Mouse (Mus musculus) erythroblast, embryonic 14.5 days (primary cell): Measurements from ENCODE around the gene Gpr158. TPM values are rescaled to one million over a fixed set of nuclear protein-coding genes. Genes with fewer than 3 reads are reported as not detected.

Experiments
- H3K27me3 ChIP-seq: 2 replicates; pipeline ENCODE4 v1.6.1; 2012; ENCODE audit warnings: inconsistent platforms; ENCODE audit not compliant: control insufficient read depth
- H3K36me3 ChIP-seq: 2 replicates; pipeline ENCODE4 v1.6.1; 2012; ENCODE audit warnings: mild to moderate bottlenecking, inconsistent platforms; ENCODE audit not compliant: control insufficient read depth
- H3K4me1 ChIP-seq: 2 replicates; pipeline ENCODE4 v1.6.1; 2012; ENCODE audit warnings: inconsistent platforms; ENCODE audit not compliant: control insufficient read depth
- H3K4me3 ChIP-seq: replicated peaks from 2 replicates; pipeline ENCODE3; 2012; ENCODE audit warnings: moderate library complexity, mild to moderate bottlenecking, inconsistent platforms
- H3K9me3 ChIP-seq: 2 replicates; pipeline ENCODE4 v1.6.1; 2012; ENCODE audit warnings: low read length, inconsistent platforms, mixed read lengths; ENCODE audit not compliant: control insufficient read depth
- GATA1 ChIP-seq: IDR thresholded peaks from 2 replicates; pipeline ENCODE4 v1.6.1; 2012; ENCODE audit warnings: low read length, inconsistent platforms, mixed read lengths
- TAL1 ChIP-seq: IDR thresholded peaks from 3 replicates; pipeline ENCODE4 v1.6.1; 2012; ENCODE audit warnings: low read length, inconsistent platforms, mixed read lengths
- polyA plus RNA-seq: library from polyadenylated mRNA; stranded (reverse); fragments of >175 nt; gene quantifications from 2 replicates; pipeline ENCODE4 v1.2.3, GENCODE M21; 2012

The Gpr158 gene
- polyA plus RNA-seq, 1 experiment: not detected

DNA sequence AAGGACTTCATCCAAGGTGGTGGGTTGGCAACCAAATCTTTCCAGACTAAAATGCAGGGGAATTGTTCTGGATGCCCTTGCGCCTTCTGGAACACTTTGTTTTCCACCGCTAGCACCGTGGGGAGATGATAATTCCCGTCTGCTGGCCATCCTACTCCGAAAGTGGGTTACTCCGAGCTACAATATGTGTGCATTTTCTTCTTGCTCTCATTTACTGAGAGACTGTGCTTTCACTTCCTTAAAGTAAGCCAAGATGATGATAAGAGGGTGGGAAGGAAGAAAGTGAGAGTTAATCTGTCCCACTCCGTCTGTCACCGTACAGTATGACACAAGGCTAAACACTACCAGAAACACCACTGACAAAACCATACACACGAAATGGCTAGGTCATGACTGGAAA is 325.8 kb downstream of the Gpr158 start:
- H3K9me3 ChIP-seq: peaks cover 26% of the 10 kb centered on the region
- H3K4me3 ChIP-seq: no peak overlapping the region
- TF ChIP-seq GATA1: no peak
- H3K27me3 ChIP-seq: no peaks in the 10 kb centered on the region
- H3K36me3 ChIP-seq: no peaks in the 10 kb centered on the region
- no peaks in the 10 kb centered on the region for H3K4me1 ChIP-seq

DNA sequence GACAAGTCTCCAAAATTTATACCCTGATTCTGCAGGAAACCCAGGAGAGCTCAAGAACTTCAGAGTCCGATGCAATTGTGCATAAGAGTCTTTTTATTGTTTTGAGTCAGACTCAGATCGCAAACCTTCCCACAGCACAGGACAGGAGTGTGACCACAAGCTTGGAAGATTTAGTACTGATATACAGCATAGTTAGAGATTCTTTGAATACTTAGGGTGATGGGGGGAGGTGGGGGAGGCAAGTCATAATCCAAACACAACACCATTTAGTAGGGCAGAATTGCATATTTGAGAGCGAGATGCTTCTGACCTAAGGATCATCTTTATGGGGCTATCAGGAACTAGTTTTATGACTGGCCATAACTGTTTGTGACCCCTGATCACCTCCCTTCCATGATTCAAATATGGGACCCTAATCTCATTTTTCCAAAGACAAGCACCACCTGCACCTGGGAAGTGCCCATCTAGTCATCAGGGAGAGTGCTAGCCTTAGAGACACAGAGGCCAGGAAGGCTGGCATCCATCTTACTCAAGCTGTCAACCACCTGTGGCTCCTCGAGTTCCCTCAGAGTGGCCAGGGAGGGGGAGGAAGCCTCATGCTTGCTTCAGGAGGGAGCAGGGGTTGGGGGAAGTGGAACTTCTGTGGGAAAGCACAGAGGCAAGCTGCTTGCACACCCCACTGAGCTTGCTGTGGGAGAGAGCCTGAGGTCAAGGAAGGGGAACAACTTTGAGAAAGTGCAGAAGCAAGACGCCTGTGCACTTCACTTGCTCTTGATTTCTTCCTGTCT is 326.7 kb downstream of the Gpr158 start:
- H3K4me3 ChIP-seq: no peak overlapping the region

DNA sequence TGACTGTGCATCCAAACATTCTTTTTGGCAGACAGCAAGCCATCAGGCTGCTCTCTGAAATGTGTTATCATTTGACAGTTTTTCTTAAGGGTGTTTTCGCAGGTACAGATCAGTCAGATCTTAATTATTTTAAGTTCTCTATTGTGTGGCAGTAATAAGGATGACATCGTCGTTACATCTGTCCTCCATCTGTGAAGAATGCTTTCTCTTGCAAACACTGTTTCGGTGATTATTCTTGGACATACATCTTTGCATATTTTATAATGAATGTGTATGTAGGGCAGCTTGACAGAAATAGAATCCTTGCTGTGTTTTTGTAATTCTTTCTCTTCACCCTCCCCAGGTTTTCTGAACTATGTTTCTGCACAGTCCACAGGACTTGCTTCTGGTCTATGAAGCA is 360.7 kb downstream of the Gpr158 start:
- Histone ChIP-seq H3K27me3 (no peaks in the 10 kb centered on the region), H3K36me3 (no peaks in the 10 kb centered on the region), H3K4me3 (no peak overlapping the region), H3K9me3 (no peaks in the 10 kb centered on the region), H3K4me1 (no peaks in the 10 kb centered on the region)
- TF ChIP-seq GATA1: no peak
- TF ChIP-seq TAL1: no peak

More for the DNA sequence above, 326.7 kb downstream of the Gpr158 start:
- Histone ChIP-seq H3K9me3 (peaks cover 26% of the 10 kb centered on the region), H3K27me3 (no peaks in the 10 kb centered on the region), H3K36me3 (no peaks in the 10 kb centered on the region), H3K4me1 (no peaks in the 10 kb centered on the region)
- TF ChIP-seq GATA1: no peak
- no peak for TF ChIP-seq TAL1

DNA sequence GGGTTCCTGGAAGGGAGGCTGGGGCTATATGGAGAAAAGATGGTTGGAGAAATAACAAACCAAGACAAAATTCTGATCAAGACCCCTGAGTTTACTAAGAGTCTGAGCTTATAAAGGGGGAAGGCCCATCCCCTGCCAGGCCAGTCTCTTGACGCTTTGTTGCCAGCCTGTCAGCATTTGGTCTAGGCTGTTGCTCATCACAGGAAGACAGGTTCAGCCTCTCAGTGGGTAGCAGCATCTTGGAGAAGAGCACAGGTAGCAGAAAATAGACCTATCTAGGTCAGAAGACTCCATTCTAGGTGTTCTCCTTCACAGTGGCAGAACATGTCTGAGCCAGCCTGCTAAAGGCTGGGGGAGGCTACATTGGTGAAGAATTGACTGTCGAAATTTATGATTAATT is 416.4 kb downstream of the Gpr158 start:
- H3K27me3 ChIP-seq: no peaks in the 10 kb centered on the region
- peaks cover 2% of the 10 kb centered on the region; the same call in 1 of the 2 replicates for H3K9me3 ChIP-seq
- H3K4me3 ChIP-seq: no peak overlapping the region
- no peak for TF ChIP-seq GATA1
- no peak for TF ChIP-seq TAL1
- no peaks in the 10 kb centered on the region for H3K4me1 ChIP-seq
- H3K36me3 ChIP-seq: no peaks in the 10 kb centered on the region

DNA sequence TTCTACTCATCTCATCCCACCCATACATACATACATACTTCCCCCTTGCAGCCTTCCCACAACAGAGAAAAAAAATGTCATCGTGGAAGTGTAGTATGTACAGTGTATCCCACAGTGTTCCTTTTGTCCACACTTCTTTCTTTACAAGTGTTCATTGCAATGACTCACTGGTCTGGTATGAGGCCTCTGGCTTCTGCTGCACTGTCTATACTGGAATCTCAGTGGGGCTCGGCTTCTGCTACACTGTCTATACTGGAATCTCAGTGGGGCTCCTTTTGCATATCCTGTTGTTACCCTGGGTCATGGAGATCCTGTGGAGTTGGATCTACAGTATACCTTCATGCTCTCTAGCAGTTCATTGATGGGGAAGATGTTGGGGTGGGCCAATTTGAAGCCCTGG is 425.8 kb downstream of the Gpr158 start:
- H3K4me3 ChIP-seq: no peak overlapping the region
- H3K4me1 ChIP-seq: no peaks in the 10 kb centered on the region
- no peaks in the 10 kb centered on the region for H3K27me3 ChIP-seq
- peaks cover 4% of the 10 kb centered on the region for H3K9me3 ChIP-seq
- H3K36me3 ChIP-seq: no peaks in the 10 kb centered on the region
- TF ChIP-seq TAL1: no peak
- TF ChIP-seq GATA1: no peak

DNA sequence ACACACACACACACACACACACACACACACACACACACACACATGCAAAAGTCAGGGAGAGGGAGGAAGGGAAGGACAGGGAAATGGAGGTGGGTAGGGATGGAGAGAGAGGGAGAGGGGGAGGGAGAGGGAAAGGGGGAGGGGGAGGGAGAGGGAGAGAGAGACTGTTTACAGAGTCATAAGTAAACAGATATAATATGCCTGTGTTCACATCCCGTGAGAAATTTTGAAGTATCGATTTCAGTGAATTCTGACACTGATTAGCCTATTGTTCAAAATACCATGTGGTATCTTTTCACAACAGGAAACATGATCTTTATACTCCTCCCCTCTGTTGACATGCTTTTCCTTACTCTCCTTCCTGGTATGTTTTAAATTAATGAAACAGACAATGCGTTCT is 432.3 kb downstream of the Gpr158 start:
- no peaks in the 10 kb centered on the region for H3K9me3 ChIP-seq
- TF ChIP-seq TAL1 (no peak), GATA1 (no peak)
- H3K4me3 ChIP-seq: no peak overlapping the region
- no peaks in the 10 kb centered on the region for H3K36me3 ChIP-seq
- no peaks in the 10 kb centered on the region for H3K4me1 ChIP-seq
- H3K27me3 ChIP-seq: no peaks in the 10 kb centered on the region

DNA sequence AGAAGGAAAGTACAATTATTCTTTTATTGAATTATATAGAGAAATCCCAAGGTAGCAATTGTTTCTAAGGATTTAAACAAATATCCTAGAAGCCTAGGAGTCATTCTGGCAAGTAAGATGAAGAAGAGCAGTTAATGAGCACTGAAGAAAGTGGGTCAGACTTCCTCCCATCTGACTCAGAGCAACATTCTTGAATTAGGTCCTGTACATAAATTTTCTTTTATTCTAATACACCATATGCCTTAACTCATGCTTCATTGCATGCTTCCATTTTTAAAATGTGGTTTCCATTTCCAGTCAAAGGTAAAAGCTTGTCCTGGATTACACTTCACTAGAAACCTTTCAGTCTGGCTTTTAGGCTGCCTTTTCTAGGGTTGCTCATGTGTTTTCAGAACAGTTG is 432.7 kb downstream of the Gpr158 start:
- no peak overlapping the region for H3K4me3 ChIP-seq
- no peaks in the 10 kb centered on the region for H3K9me3 ChIP-seq
- no peaks in the 10 kb centered on the region for H3K4me1 ChIP-seq
- TF ChIP-seq GATA1: no peak
- TF ChIP-seq TAL1: no peak
- no peaks in the 10 kb centered on the region for H3K27me3 ChIP-seq
- no peaks in the 10 kb centered on the region for H3K36me3 ChIP-seq

DNA sequence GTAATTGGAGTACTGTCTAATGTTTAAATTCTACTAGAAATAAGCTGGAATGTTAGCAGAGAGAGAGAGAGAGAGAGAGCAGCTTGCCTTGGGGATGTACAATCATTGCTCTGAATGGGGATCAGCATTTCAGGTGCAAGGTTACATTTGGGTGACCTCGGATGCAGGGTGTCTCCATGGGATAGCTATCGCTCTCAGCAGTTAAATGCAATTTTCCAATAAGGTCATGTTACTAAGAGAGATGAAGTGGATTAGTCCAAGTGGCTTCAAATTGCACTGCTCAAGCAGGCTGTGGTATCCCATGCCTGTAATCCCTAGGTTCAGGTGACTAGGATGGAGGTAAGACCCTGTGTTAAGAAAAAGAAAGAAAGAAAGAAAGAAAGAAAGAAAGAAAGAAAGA is 441.2 kb downstream of the Gpr158 start:
- Histone ChIP-seq H3K36me3 (no peaks in the 10 kb centered on the region), H3K4me3 (no peak overlapping the region), H3K27me3 (no peaks in the 10 kb centered on the region), H3K4me1 (no peaks in the 10 kb centered on the region), H3K9me3 (no peaks in the 10 kb centered on the region; the same call in 1 of the 2 replicates)
- TF ChIP-seq GATA1: no peak
- no peak for TF ChIP-seq TAL1

DNA sequence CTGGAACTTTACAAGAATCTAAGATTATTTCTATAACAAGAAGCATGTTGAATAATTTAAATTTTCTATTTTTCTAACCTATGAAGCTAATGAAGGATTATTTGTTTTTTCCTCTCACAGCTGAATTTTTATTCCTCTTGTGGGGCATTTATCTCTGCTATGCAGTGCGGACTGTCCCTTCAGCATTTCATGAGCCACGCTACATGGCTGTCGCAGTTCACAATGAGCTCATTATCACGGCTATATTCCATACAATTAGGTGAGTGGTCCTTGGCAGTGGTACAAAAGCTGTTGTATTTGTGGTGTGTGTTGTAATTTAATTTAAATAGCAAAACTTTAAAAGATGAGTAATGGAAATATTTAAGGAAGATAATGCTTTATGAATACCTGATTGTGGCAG is 443.1 kb downstream of the Gpr158 start:
- no peaks in the 10 kb centered on the region for H3K4me1 ChIP-seq
- H3K9me3 ChIP-seq: no peaks in the 10 kb centered on the region; the same call in 1 of the 2 replicates
- H3K4me3 ChIP-seq: no peak overlapping the region
- TF ChIP-seq TAL1: no peak
- no peak for TF ChIP-seq GATA1
- H3K36me3 ChIP-seq: no peaks in the 10 kb centered on the region
- no peaks in the 10 kb centered on the region for H3K27me3 ChIP-seq

DNA sequence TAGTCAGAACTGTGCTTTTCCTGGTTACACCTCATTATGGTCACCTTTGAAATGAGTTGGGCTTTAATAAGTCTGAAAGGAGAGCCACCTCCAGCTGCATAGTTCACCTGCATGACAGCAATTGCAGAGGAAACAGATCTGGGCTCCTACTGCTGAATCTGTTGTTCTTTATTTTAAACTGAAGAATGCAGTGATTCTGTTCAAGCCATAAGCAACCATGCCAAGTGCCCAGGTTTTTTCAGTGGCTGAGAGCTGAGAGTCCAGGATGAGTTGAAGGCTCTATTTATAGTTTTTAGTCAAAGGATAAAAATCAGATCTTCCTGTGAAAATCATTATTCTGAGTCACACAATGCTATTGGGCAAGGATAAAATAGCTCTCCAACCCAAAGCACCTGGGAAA is 496.7 kb downstream of the Gpr158 start:
- Histone ChIP-seq H3K4me1 (no peaks in the 10 kb centered on the region), H3K4me3 (no peak overlapping the region), H3K36me3 (no peaks in the 10 kb centered on the region), H3K27me3 (no peaks in the 10 kb centered on the region), H3K9me3 (no peaks in the 10 kb centered on the region)
- TF ChIP-seq GATA1: no peak
- TF ChIP-seq TAL1: no peak

Other genes starting within 250 kb of the Gpr158 start
- not detected in 2 replicates for gene Enkur, start 162.2 kb upstream of the Gpr158 start, polyA plus RNA-seq
- gene Thnsl1, start 161.8 kb upstream of the Gpr158 start, polyA plus RNA-seq: 0.19 TPM in 1 of 2 replicates, not detected in the other